Mouse (Mus musculus): ENCODE measurements around the gene Dapk2. TPM values are rescaled to one million over a fixed set of nuclear protein-coding genes. Genes with fewer than 3 reads are reported as not detected.
"Not testable (repeated sequence)": the region's sequence is repeated elsewhere in the genome, so short reads cannot be mapped to it uniquely, and the experiment has no call there.

Gene Dapk2
- polyA plus RNA-seq, 1 experiment from 2014 or later, result 7.4 TPM

DNA sequence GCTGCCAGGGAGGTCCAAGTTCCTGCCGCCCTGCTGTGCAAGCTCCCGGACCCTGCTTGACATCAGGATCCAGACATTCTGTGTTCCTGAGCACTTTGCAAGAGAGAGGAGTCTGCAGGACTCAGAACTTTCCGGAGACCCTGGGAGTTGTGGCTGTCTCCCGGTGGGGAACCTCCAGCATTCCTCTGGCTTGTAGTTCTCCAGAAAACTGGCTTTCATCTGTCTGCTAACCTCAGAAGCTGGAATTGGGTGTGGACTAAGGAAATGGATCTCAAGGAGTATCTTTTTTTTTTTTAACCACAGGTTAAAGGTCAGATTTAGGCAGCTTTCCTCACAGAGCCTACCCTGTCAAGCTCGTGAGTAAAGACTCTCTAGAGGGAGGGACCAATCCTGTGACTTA, 113.7 kb downstream of the Dapk2 start:
- no peak for ATAC-seq (ENCODE audit: low FRiP score, low read depth)
- no peak overlapping the region for H3K4me3 ChIP-seq
- H3K27ac ChIP-seq, result no peak overlapping the region
- no peaks in the 10 kb centered on the region for H3K27me3 ChIP-seq
- no peak overlapping the region for H3K9ac ChIP-seq
- no peaks in the 10 kb centered on the region for H3K36me3 ChIP-seq
- 27% methylated on average over 5 of the region's 5 CpGs for WGBS
- H3K4me1 ChIP-seq, result peaks cover 29% of the 10 kb centered on the region
- no peak overlapping the region for H3K4me2 ChIP-seq (replicated peaks)
- no peaks in the 10 kb centered on the region for H3K9me3 ChIP-seq

DNA sequence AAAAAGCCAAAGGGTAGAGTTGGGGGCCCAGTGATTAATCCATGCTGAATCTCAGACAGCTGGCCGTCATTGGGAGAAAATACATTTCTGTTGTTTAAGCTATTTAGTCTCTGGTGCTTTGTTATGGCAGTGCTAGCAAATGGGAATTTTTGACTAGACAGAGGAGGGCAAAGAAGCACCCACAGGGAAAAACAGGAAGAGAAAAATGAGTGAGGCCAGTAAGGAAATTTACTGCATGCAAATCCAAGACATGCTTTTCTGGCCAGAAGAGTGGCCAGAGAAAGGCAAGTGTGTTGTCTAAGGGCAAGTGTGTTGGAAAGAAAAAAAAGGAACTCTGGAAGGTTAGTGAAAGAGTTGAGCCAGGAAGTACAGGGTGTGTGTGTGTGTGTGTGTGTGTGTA, 115.6 kb downstream of the Dapk2 start:
- ATAC-seq (ENCODE audit: low FRiP score, low read depth), result no peak
- Histone ChIP-seq H3K4me2 (replicated peaks) (no peak overlapping the region), H3K4me1 (peaks cover 36% of the 10 kb centered on the region), H3K36me3 (no peaks in the 10 kb centered on the region), H3K27me3 (no peaks in the 10 kb centered on the region), H3K27ac (no peak overlapping the region), H3K9me3 (no peaks in the 10 kb centered on the region), H3K9ac (no peak overlapping the region), H3K4me3 (no peak overlapping the region)
- WGBS, result 91% methylated on average over 1 of the region's 1 CpGs

DNA sequence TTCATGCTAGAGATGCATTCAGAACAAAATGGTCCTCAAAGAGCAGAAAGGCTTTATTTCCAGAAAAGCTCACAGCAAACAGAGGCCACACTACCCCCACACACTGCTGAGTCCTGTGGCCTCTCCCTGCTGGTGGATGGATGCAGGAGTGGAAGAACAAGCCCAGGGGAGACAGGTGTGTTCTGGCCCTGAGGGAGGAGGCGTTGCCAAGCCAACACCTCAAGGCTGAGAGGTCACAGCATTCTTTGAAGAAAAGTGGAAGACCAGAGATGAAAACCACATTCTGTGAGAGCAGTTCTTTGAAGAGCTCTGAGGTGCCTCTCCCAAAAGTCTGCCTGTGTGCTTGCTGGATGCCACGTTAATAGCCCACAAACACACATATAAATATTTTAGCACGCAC, 116.6 kb downstream of the Dapk2 start:
- Histone ChIP-seq H3K27ac (no peak overlapping the region), H3K4me2 (replicated peaks) (peak overlapping the region; percentile 58), H3K9ac (no peak overlapping the region), H3K9me3 (no peaks in the 10 kb centered on the region), H3K4me1 (peaks cover 38% of the 10 kb centered on the region), H3K27me3 (no peaks in the 10 kb centered on the region), H3K36me3 (no peaks in the 10 kb centered on the region), H3K4me3 (no peak overlapping the region)
- ATAC-seq (ENCODE audit: low FRiP score, low read depth), result no peak
- 27% methylated on average over 3 of the region's 3 CpGs for WGBS

DNA sequence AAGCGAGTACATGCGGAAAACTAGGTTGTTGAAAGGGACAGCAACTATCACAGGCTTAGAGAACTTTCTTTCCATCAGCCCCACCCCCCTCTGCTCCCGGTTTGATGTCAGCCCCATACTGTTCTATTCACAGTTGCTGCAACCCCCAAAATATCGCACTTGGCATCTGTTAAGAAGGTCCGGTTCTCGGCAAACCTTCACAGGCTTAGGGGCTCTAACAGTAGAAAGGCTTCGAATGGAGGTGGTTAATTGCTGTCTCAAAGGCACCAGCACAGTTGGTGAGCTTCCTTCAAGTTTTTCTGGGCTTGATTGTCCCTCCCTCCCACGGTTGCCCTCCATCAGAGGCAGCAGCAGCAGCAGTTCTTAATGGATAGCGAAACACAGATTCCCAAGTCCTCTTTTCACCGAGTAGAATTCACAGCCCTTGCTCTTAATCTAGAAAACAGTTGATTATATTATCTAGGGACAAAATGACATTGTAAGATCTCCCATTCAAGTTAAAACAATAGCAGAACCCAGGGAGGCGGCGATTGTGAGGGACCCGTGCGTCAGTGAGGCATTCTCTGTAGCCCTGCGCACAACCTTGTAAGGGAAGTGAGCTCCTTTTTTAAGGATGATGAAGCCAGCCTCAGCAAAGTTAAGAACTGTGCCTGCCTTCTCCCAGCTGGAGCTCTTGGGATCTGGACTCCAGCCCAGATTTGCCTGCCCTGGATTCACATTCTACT, 117.4 kb downstream of the Dapk2 start:
- Histone ChIP-seq H3K9me3 (no peaks in the 10 kb centered on the region), H3K9ac (peak overlapping the region; percentile 26; the same call in 1 of the 2 replicates), H3K4me1 (peaks cover 39% of the 10 kb centered on the region), H3K27ac (peak overlapping the region; percentile 61), H3K36me3 (no peaks in the 10 kb centered on the region), H3K4me3 (peak overlapping the region; percentile 20), H3K27me3 (no peaks in the 10 kb centered on the region), H3K4me2 (replicated peaks) (peak overlapping the region; percentile 58)
- ATAC-seq (ENCODE audit: low FRiP score, low read depth), result peak; percentile 20; the same call in 1 of the 2 replicates
- WGBS, result 4% methylated on average over 15 of the region's 15 CpGs

DNA sequence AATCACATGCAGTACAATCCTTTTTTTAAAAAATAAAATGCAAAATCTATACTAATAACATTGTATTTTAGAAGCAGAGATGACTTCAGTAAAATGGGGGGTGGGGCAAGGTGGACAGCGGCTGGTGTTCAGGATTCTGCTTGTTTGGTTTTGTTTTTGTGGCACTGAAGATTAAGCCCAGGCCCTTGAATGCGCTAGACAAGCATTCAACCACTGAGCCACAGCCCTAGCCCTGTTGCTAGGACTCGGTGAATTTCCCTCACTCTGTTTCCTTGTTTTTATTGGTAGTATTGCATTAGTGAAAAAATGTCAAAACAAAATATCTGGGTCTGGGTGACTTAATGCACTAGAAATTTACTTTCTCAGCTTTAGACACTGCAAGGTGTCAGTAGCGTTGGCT, 118.0 kb downstream of the Dapk2 start:
- no peak overlapping the region for H3K4me3 ChIP-seq
- no peaks in the 10 kb centered on the region for H3K27me3 ChIP-seq
- H3K4me1 ChIP-seq, result peaks cover 39% of the 10 kb centered on the region
- H3K27ac ChIP-seq, result peak overlapping the region; percentile 61; the same call in 1 of the 2 replicates
- 31% methylated on average over 4 of the region's 4 CpGs for whole genome bisulfite sequencing
- peak overlapping the region; percentile 58 for H3K4me2 ChIP-seq (replicated peaks)
- no peak for ATAC-seq (ENCODE audit: low FRiP score, low read depth)
- no peaks in the 10 kb centered on the region for H3K36me3 ChIP-seq
- H3K9me3 ChIP-seq, result no peaks in the 10 kb centered on the region
- no peak overlapping the region for H3K9ac ChIP-seq

DNA sequence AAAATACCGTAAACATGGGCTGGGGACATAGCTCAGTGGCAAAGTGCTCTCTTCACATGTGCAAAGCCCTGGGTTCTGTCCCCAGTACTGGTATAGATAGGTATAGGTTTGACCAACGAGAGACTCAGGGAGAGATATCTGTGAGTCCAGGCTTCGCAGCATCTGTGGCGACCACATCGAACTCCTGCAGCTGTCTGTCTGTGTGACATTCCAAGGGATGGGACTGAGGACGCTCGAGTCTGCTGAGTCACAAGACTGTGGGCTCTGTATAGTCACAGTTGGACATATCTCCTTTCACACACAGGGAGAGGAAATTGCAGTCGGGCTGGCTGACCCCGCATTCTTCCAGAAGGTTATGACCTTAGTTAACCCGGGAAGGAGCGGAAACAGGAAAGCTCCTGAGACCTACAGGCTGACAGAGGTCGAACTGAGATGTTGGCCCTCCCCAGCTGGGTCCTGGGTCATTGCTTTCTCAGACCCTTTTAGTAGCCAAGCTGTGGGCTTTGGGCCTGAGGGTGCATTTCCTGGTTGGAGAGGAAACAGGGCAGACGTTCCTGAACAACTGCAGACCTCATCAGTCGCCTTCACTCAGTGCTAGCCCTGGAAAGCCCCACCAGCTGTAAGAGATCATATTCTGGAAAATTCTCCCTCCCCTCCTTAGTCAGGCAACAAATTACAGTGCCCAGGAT, 118.8 kb downstream of the Dapk2 start:
- WGBS, result 13% methylated on average over 14 of the region's 14 CpGs
- Histone ChIP-seq H3K27ac (peak overlapping the region; percentile 44; the same call in 1 of the 2 replicates), H3K4me2 (replicated peaks) (0 out of 2 replicates have a peak overlapping the region, but pooled peaks have one; percentile 9)

DNA sequence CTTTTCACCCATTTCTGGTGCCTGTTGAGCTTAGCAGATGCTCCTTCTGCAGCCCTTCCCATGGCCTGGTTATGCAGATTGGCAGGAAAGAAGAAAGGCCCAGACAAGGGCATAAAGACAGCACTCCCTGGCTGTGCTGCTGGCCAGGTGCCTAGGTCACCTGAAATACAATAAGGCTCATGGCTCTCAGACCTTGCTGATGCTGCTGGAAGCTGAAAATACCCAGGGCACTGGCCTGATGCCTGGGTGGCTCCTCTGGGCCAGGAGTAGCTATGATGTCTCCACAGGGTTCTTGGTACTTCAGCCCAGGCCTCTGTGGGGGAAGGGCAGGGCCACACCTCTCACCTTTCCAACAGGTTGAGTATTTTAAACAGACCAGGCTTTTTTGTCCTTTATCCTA, 121.6 kb downstream of the Dapk2 start:
- H3K9ac ChIP-seq, result no peak overlapping the region
- H3K9me3 ChIP-seq, result no peaks in the 10 kb centered on the region
- H3K27ac ChIP-seq, result no peak overlapping the region
- no peaks in the 10 kb centered on the region for H3K36me3 ChIP-seq
- H3K4me2 ChIP-seq (replicated peaks), result no peak overlapping the region
- ATAC-seq (ENCODE audit: low FRiP score, low read depth), result no peak
- peaks cover 30% of the 10 kb centered on the region for H3K4me1 ChIP-seq
- H3K27me3 ChIP-seq, result no peaks in the 10 kb centered on the region
- H3K4me3 ChIP-seq, result no peak overlapping the region

More for the DNA sequence above, 118.8 kb downstream of the Dapk2 start:
- H3K9ac ChIP-seq, result no peak overlapping the region
- H3K4me1 ChIP-seq, result peaks cover 34% of the 10 kb centered on the region
- no peaks in the 10 kb centered on the region for H3K9me3 ChIP-seq
- peak; percentile 82 for ATAC-seq (ENCODE audit: low FRiP score, low read depth)
- H3K27me3 ChIP-seq, result no peaks in the 10 kb centered on the region
- no peak overlapping the region for H3K4me3 ChIP-seq
- no peaks in the 10 kb centered on the region for H3K36me3 ChIP-seq

DNA sequence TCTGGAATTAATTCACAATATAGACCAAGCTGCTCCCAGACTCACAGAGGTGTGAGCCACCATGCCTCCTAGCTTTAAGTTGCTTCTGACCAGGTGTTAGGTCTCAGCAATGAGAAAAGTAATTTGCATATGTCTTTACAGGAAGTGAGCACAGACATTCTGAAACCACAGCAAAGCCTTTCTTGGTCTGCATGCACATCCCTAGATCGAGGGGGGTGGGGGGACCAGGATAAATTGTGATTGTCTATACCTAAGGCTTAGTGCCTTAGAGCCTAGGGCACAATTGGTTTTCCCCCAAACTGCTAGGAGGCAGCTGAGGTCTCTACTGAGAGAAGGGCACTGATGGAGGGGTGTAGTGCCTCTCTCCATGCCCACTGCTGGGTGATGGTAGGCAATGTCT, 122.5 kb downstream of the Dapk2 start:
- Histone ChIP-seq H3K4me2 (replicated peaks) (no peak overlapping the region), H3K9ac (no peak overlapping the region), H3K27ac (peak overlapping the region; percentile 10; the same call in 1 of the 2 replicates), H3K27me3 (no peaks in the 10 kb centered on the region), H3K4me3 (no peak overlapping the region), H3K36me3 (no peaks in the 10 kb centered on the region), H3K9me3 (no peaks in the 10 kb centered on the region), H3K4me1 (peaks cover 21% of the 10 kb centered on the region)
- 33% methylated on average over 1 of the region's 1 CpGs for WGBS
- no peak for ATAC-seq (ENCODE audit: low FRiP score, low read depth)

DNA sequence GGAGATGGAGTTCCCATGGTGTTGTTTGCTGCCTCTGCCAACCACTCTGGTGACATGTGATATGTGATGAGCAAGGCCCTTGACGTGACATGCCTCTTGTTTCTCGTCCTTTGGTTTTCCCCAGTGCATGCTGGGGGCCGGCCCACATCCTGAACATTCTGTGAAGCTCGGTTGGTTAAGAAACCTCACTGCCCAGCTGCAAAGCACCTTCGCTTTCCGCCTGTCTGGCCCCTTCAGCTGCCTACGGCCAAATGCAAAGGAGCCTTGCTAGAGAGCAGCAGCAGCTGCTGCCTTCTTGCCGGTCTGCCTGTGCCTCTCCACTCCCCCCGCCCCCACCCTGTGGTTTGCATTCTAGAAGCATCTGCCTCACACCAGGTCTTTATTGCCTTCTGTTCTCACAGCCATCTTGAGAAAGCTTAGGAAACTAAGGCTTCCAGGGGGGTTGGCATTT, 123.5 kb downstream of the Dapk2 start:
- Histone ChIP-seq H3K9me3 (no peaks in the 10 kb centered on the region), H3K9ac (no peak overlapping the region), H3K36me3 (no peaks in the 10 kb centered on the region), H3K4me3 (no peak overlapping the region), H3K4me2 (replicated peaks) (no peak overlapping the region), H3K27ac (no peak overlapping the region), H3K27me3 (no peaks in the 10 kb centered on the region), H3K4me1 (peaks cover 12% of the 10 kb centered on the region)
- WGBS, result 63% methylated on average over 9 of the region's 9 CpGs
- no peak for ATAC-seq (ENCODE audit: low FRiP score, low read depth)

DNA sequence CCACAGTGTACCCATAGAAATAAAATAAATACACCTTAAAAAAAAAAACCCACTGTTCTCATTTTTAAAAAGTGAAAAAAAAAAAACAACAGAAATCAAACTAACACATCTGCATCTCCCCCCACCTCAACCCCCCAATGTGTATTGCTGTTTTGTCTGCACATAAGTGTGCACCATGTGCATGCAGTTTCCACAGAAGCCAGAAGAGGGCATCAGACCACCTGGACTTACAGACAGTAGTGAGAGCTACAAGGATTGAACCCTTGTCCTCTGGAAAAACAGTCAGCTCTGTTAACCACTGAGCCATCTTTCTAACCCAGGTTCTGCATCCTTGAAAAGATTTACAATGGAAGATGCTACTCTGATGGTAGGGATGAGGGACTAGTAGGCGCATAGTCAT, 124.6 kb downstream of the Dapk2 start:
- no peak overlapping the region for H3K9ac ChIP-seq
- H3K9me3 ChIP-seq, result no peaks in the 10 kb centered on the region
- no peak overlapping the region for H3K27ac ChIP-seq
- no peaks in the 10 kb centered on the region for H3K36me3 ChIP-seq
- no peak for ATAC-seq (ENCODE audit: low FRiP score, low read depth)
- WGBS, result 92% methylated on average over 1 of the region's 1 CpGs
- no peak overlapping the region for H3K4me2 ChIP-seq (replicated peaks)
- no peaks in the 10 kb centered on the region for H3K27me3 ChIP-seq
- H3K4me1 ChIP-seq, result peaks cover 3% of the 10 kb centered on the region; the same call in 1 of the 2 replicates
- H3K4me3 ChIP-seq, result no peak overlapping the region

DNA sequence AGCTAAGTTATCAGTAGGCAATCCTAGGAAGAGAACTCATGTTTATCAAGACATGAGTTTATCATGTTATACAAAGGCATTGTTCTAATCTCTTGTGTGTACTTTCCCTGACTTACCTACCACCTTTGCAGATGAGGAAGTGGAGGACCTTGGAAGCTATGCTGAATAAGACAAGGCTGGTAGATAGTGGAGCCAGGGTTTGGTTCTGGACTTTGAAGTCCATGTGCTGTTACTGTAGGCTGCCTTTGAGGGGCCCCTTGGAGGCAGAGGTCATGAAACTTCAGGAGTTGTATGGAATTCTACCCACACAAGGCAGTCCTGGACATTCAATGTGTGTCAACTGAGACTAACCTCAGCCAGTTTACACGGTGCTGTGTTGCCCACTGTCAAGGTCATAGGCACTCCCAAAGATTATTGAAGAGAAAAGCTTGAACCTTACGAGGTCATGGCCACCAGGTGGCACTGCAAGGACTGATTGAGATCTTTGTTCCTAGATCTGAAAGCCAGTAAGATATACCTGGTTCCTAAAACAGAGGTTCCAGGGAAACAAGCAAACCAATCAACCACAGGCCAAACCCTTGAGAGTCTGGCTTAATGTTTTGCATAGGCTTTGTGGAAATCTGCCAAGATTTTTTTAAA, 125.7 kb downstream of the Dapk2 start:
- WGBS, result 20% methylated on average over 2 of the region's 2 CpGs
- Histone ChIP-seq H3K4me3 (no peak overlapping the region), H3K4me1 (peaks cover 3% of the 10 kb centered on the region; the same call in 1 of the 2 replicates), H3K36me3 (no peaks in the 10 kb centered on the region), H3K4me2 (replicated peaks) (no peak overlapping the region), H3K27me3 (no peaks in the 10 kb centered on the region), H3K27ac (no peak overlapping the region), H3K9me3 (no peaks in the 10 kb centered on the region), H3K9ac (no peak overlapping the region)
- no peak for ATAC-seq (ENCODE audit: low FRiP score, low read depth)

DNA sequence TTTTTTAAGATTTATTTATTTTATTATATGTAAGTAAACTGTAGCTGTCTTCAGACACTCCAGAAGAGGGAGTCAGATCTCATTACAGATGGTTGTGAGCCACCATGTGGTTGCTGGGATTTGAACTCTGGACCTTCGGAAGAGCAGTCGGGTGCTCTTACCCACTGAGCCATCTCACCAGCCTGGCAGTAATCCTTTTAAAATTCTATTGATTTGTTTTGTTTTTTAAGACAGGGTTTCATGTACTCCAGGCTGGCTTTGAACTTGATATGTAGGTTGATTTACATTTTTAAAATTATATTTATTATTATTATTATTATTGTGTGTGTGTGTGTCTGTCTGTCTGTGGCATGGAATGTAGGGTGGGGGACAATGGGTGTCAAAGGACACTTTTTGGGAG, 127.2 kb downstream of the Dapk2 start:
- not testable (repeated sequence) for ATAC-seq (ENCODE audit: low FRiP score, low read depth); H3K4me3 ChIP-seq; H3K4me2 ChIP-seq (replicated peaks); H3K36me3 ChIP-seq; H3K9me3 ChIP-seq; H3K9ac ChIP-seq; H3K27ac ChIP-seq; H3K4me1 ChIP-seq; H3K27me3 ChIP-seq
- 95% methylated on average over 2 of the region's 2 CpGs for WGBS

All from limb, embryonic 13.5 days (tissue).